Mouse (Mus musculus): ENCODE results near the gene A230050P20Rik. TPM values are rescaled to one million over a fixed set of nuclear protein-coding genes. Genes with fewer than 3 reads are reported as not detected.

The A230050P20Rik gene
- total and polyA plus RNA-seq, 2 experiments from 2014 or later: 19.6 to 22.1 TPM

DNA sequence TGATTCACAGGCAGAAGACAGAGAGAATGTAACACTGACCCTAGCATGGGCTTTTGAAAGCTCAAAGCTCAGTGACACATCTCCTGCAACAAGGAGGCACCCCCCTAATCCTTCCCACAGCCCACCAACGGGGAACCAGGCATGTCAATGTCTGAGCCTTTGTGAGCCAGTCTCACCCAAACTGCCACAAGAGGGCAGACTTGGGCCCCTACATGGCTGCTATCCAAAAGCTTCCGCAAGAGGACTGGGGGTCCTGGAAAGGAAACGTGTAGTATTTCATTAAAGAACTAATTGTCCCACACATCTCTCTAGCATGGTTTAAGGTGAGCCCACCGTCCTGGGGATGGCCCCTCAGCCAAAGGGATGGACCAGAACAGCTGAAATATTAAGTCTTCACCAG, 6.6 kb upstream of the A230050P20Rik start:
- peak; percentile 64 for TF ChIP-seq CTCF (IDR thresholded peaks at IDR 0.05; ENCODE audit: low read depth)
- no peaks in the 10 kb centered on the region for H3K9me3 ChIP-seq (ENCODE audit: low read length)
- 6% methylated on average over 4 of the region's 4 CpGs for whole genome bisulfite sequencing
- no peak overlapping the region for H3K4me3 ChIP-seq (ENCODE audit: low read depth, low read length)
- H3K36me3 ChIP-seq (ENCODE audit: insufficient read depth): no peaks in the 10 kb centered on the region
- 0 out of 2 replicates have a peak, but pooled peaks cover 5% of the 10 kb centered on the region for H3K27me3 ChIP-seq (ENCODE audit: insufficient read depth, low read length)
- no peaks in the 10 kb centered on the region for H3K4me1 ChIP-seq (ENCODE audit: insufficient read depth)
- H3K9ac ChIP-seq: no peak overlapping the region
- H3K27ac ChIP-seq (ENCODE audit: low read depth, low read length): no peak overlapping the region
- H3K4me2 ChIP-seq (ENCODE audit: low read depth): no peak overlapping the region
- peak; percentile 55 for DNase-seq
- no peak for ATAC-seq

DNA sequence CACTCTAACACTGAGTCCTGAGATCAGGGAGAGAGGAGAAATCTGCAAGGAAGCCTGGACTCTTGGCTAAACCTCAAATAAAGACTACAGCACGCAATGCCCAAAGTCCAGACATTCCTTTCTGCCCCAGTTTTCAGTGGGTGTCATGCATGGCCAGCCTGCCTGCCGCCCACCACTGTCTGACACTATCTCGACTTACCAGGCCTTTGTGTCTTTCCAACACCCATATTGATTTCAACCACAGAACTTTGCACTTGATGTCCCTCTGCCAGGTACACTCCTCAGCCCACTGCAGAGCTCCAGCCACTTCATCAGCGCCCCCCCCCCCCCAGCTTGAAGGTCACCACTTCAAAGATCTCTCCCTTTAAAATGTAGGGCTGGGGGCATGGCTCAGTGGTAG, 6.2 kb upstream of the A230050P20Rik start:
- no peak overlapping the region for H3K4me2 ChIP-seq (ENCODE audit: low read depth)
- H3K27ac ChIP-seq (ENCODE audit: low read depth, low read length): no peak overlapping the region
- H3K4me1 ChIP-seq (ENCODE audit: insufficient read depth): no peaks in the 10 kb centered on the region
- WGBS: 58% methylated on average over 4 of the region's 4 CpGs
- ATAC-seq: no peak
- H3K27me3 ChIP-seq (ENCODE audit: insufficient read depth, low read length): 0 out of 2 replicates have a peak, but pooled peaks cover 5% of the 10 kb centered on the region
- H3K9ac ChIP-seq: no peak overlapping the region
- no peak overlapping the region for H3K4me3 ChIP-seq (ENCODE audit: low read depth, low read length)
- H3K36me3 ChIP-seq (ENCODE audit: insufficient read depth): no peaks in the 10 kb centered on the region
- H3K9me3 ChIP-seq (ENCODE audit: low read length): no peaks in the 10 kb centered on the region
- TF ChIP-seq CTCF (IDR thresholded peaks at IDR 0.05; ENCODE audit: low read depth): no peak
- DNase-seq: no peak

DNA sequence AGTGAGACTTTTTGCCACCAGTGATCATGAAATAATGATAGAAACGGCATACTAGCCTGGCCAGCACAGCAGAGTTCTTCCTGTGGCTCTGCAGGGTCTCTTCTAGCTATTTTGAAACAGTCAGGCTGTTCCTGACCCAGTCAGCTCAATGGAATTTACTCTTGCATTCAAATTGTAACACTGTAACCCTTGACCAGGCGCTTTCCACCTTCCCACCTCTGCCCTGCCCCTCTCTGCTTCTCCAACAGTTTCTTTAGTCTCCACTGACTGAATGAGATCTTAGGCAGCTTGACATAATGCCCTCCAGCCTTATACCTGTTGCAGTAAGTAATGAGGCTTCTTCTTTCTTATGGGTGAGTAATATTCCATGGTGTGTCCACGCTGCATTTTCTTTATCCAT, 1.6 kb upstream of the A230050P20Rik start:
- 57% methylated on average over 3 of the region's 3 CpGs for whole genome bisulfite sequencing
- Histone ChIP-seq H3K4me2 (ENCODE audit: low read depth) (no peak overlapping the region), H3K27me3 (ENCODE audit: insufficient read depth, low read length) (peaks cover 34% of the 10 kb centered on the region), H3K36me3 (ENCODE audit: insufficient read depth) (no peaks in the 10 kb centered on the region), H3K27ac (ENCODE audit: low read depth, low read length) (no peak overlapping the region), H3K4me1 (ENCODE audit: insufficient read depth) (no peaks in the 10 kb centered on the region), H3K4me3 (ENCODE audit: low read depth, low read length) (no peak overlapping the region), H3K9ac (no peak overlapping the region), H3K9me3 (ENCODE audit: low read length) (no peaks in the 10 kb centered on the region)
- no peak for DNase-seq
- no peak for ATAC-seq
- TF ChIP-seq CTCF (IDR thresholded peaks at IDR 0.05; ENCODE audit: low read depth): no peak

DNA sequence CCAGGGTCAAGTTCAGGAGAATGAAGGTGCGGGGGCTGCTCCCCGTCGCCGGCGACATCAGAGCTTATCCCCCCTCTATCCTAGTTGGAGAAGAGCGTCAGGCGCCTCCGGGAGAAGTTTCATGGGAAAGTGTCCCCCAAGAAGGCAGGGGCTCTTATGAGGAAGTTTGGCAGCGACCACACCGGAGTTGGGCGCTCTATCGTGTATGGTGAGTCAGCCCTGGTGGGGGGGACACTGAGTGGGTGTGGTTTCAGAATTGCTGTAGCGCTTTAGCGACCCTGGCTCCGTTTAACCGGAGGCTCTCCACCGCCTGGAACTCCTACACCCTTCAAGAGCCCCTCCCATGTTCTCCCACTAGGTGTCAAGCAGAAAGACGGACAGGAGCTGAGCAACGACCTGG, 804 bp downstream of the A230050P20Rik start:
- WGBS: 7% methylated on average over 19 of the region's 19 CpGs
- ATAC-seq: no peak
- H3K9ac ChIP-seq: peak overlapping the region; percentile 51; the same call in 1 of the 2 replicates

DNA sequence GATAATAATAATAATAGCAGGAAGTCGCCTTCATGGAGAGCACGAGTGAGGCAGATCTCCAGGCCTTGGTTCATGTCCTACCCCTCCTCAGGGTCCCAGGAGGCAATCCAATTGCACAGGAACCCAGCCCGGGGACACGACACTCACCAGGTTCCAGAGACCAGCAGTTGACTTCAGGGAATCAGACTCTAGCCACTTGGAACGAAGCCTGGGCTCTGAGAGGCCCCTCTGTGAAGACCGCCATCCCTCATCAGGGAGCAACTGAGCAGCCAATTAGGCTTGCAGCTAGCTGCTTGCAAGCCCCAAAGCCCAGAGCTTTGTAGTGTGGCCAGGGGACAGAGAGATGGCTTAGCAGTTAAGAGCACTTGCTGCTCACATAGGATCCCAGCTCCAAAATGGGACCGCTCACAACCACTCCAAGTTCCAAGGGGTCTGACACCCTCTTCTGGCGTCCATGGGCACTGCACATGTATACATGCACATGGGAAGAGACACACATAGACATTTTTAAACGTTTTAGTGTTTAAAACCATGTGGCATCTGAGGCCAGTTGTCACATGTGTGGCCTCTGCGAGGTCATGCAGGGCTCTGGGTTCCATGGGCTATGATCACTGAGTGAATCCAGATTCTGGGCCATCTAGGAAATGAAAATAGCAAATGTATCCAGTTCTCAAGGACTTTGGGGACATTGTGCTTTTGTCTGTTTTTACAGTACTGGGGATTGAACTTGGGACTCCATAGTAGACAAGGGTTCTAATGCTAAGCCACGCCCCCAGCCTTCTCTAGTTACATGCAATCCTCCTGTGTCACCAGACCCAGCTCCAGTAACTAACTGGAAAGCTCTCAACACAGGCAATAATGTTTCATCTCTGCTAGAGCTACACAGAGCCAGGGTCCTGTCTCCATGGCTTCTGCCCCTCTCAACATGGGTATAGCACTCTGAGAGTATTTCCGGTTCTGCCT, 2.0 kb downstream of the A230050P20Rik start:
- ATAC-seq: no peak
- no peak overlapping the region for H3K4me3 ChIP-seq (ENCODE audit: low read depth, low read length)
- no peak overlapping the region for H3K27ac ChIP-seq (ENCODE audit: low read depth, low read length)
- no peak overlapping the region for H3K4me2 ChIP-seq (ENCODE audit: low read depth)
- peaks cover 29% of the 10 kb centered on the region for H3K27me3 ChIP-seq (ENCODE audit: insufficient read depth, low read length)
- WGBS: 74% methylated on average over 12 of the region's 12 CpGs
- DNase-seq: no peak
- no peaks in the 10 kb centered on the region for H3K36me3 ChIP-seq (ENCODE audit: insufficient read depth)
- no peaks in the 10 kb centered on the region for H3K9me3 ChIP-seq (ENCODE audit: low read length)
- TF ChIP-seq CTCF (IDR thresholded peaks at IDR 0.05; ENCODE audit: low read depth): peak; percentile 33
- no peak overlapping the region for H3K9ac ChIP-seq
- H3K4me1 ChIP-seq (ENCODE audit: insufficient read depth): no peaks in the 10 kb centered on the region

More for the DNA sequence above, 804 bp downstream of the A230050P20Rik start:
- H3K4me2 ChIP-seq (ENCODE audit: low read depth): peak overlapping the region; percentile 64
- no peak for DNase-seq
- H3K9me3 ChIP-seq (ENCODE audit: low read length): no peaks in the 10 kb centered on the region
- H3K27ac ChIP-seq (ENCODE audit: low read depth, low read length): no peak overlapping the region
- no peak for TF ChIP-seq CTCF (IDR thresholded peaks at IDR 0.05; ENCODE audit: low read depth)
- no peaks in the 10 kb centered on the region for H3K36me3 ChIP-seq (ENCODE audit: insufficient read depth)
- H3K27me3 ChIP-seq (ENCODE audit: insufficient read depth, low read length): peaks cover 34% of the 10 kb centered on the region
- H3K4me1 ChIP-seq (ENCODE audit: insufficient read depth): no peaks in the 10 kb centered on the region
- peak overlapping the region; percentile 46 for H3K4me3 ChIP-seq (ENCODE audit: low read depth, low read length)

DNA sequence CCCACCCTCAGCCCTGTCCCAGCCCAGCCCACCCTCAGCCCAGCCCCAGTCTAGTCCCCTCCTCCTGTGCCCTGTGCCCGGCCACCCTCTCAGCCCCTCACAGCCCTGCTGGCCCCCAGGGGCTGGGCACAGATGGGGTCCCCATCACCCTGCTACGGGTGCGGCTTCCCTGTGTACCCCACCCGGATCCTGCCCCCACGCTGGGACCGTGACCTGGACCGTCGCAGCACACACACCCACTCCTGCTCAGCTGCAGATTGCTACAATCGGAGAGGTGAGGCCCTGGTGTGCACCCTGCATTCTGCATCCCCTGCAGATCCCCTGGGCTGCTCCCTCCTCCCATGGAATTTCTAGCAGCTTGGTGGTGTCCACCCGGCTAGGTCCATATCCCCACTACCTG, 4.5 kb downstream of the A230050P20Rik start:
- Histone ChIP-seq H3K27ac (ENCODE audit: low read depth, low read length) (no peak overlapping the region), H3K9ac (no peak overlapping the region), H3K4me2 (ENCODE audit: low read depth) (no peak overlapping the region), H3K4me3 (ENCODE audit: low read depth, low read length) (no peak overlapping the region), H3K9me3 (ENCODE audit: low read length) (no peaks in the 10 kb centered on the region), H3K4me1 (ENCODE audit: insufficient read depth) (peaks cover 6% of the 10 kb centered on the region; the same call in 1 of the 2 replicates), H3K27me3 (ENCODE audit: insufficient read depth, low read length) (peaks cover 27% of the 10 kb centered on the region), H3K36me3 (ENCODE audit: insufficient read depth) (no peaks in the 10 kb centered on the region)
- no peak for TF ChIP-seq CTCF (IDR thresholded peaks at IDR 0.05; ENCODE audit: low read depth)
- ATAC-seq (no peak), DNase-seq (no peak)
- WGBS: 94% methylated on average over 10 of the region's 10 CpGs

DNA sequence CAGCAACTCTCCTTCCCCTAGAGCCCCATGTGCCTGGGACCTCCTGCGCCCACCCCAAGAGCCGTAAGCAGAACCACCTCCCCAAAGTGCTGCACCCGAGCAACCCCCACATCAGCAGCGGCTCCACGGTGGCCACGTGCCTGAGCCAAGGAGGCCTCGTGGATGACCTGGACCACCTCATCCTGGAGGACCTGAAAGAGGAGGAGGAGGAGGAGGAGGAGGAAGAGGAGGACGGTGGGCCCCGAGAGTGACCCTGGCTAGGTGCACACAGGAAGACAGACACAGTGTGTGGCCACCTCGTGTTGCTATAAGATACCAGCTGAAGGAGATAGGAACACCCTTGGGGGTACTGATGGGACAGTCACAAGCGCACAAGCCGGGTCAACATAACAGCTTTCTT, 5.1 kb downstream of the A230050P20Rik start:
- H3K27me3 ChIP-seq (ENCODE audit: insufficient read depth, low read length): peaks cover 21% of the 10 kb centered on the region
- 95% methylated on average over 12 of the region's 12 CpGs for WGBS
- no peak overlapping the region for H3K27ac ChIP-seq (ENCODE audit: low read depth, low read length)
- H3K4me2 ChIP-seq (ENCODE audit: low read depth): no peak overlapping the region
- peaks cover 6% of the 10 kb centered on the region; the same call in 1 of the 2 replicates for H3K4me1 ChIP-seq (ENCODE audit: insufficient read depth)
- no peak for DNase-seq
- TF ChIP-seq CTCF (IDR thresholded peaks at IDR 0.05; ENCODE audit: low read depth): no peak
- no peak overlapping the region for H3K9ac ChIP-seq
- H3K36me3 ChIP-seq (ENCODE audit: insufficient read depth): no peaks in the 10 kb centered on the region
- no peaks in the 10 kb centered on the region for H3K9me3 ChIP-seq (ENCODE audit: low read length)
- no peak for ATAC-seq
- no peak overlapping the region for H3K4me3 ChIP-seq (ENCODE audit: low read depth, low read length)
